Mouse (Mus musculus) forebrain, embryonic 16.5 days (tissue): ENCODE results near the gene Tesc. TPM values are rescaled to one million over a fixed set of nuclear protein-coding genes. Genes with fewer than 3 reads are reported as not detected.

ENCODE experiments used
- ATAC-seq: fragments of 200-750 bp; cut with Nextera tagmentation; 2 replicates; pipeline ENCODE4 v1.8.0; 2017; ENCODE audit warnings: mild to moderate bottlenecking, moderate library complexity
- H3K27ac ChIP-seq: fragments of 300-500 bp; sonication (generic); 2 replicates; pipeline ENCODE4 v1.5.1; 2014; ENCODE audit warnings: low read length, control low read depth
- H3K27me3 ChIP-seq: fragments of 300-500 bp; sonication (generic); replicated peaks from 2 replicates; pipeline ENCODE4 v1.6.1; 2014; ENCODE audit warnings: low read length; ENCODE audit not compliant: control insufficient read depth, insufficient read depth
- H3K36me3 ChIP-seq: fragments of 300-500 bp; sonication (generic); 2 replicates; pipeline ENCODE4 v1.6.1; 2014; ENCODE audit not compliant: control insufficient read depth, insufficient read depth
- H3K4me1 ChIP-seq: fragments of 300-500 bp; sonication (generic); replicated peaks from 2 replicates; pipeline ENCODE4 v1.6.1; 2014; ENCODE audit warnings: low read length; ENCODE audit not compliant: control insufficient read depth, insufficient read depth
- H3K4me2 ChIP-seq: fragments of 300-500 bp; sonication (generic); 2 replicates; pipeline ENCODE4 v1.6.1; 2014; ENCODE audit warnings: mild to moderate bottlenecking, low read length, control low read depth
- H3K4me3 ChIP-seq: fragments of 300-500 bp; sonication (generic); replicated peaks from 2 replicates; pipeline ENCODE4 v1.5.1; 2014; ENCODE audit warnings: mild to moderate bottlenecking, low read length, control low read depth
- H3K9ac ChIP-seq: fragments of 300-500 bp; sonication (generic); replicated peaks from 2 replicates; pipeline ENCODE4 v1.6.1; 2014; ENCODE audit warnings: low read depth, low read length, control low read depth
- H3K9me3 ChIP-seq: fragments of 300-500 bp; sonication (generic); 2 replicates; pipeline ENCODE4 v1.6.1; 2016; ENCODE audit warnings: low read length; ENCODE audit not compliant: control insufficient read depth
- WGBS: fragments of 180-500 bp; shearing (Covaris S2); extraction: QIAGEN DNeasy Blood & Tissue Kit; methylation state at CpG from one replicate; pipeline ENCODE4 v1.1.7; 2014; 5-methylcytosine and 5-hydroxymethylcytosine counted together
- polyA plus RNA-seq: library from polyadenylated mRNA; unstranded; fragments of >200 nt; fragmentation: Nextera tagmentation; extraction: Ambion mirVana; gene quantifications from 2 replicates; pipeline ENCODE4 v1.2.1, GENCODE M21; 2015

Tesc gene
- polyA plus RNA-seq, 1 experiment from 2014 or later, result 10.3 TPM

GRCm38 (mm10) chr5:118084171-118084727, 56.7 kb downstream of the Tesc start:
- peak overlapping the region; percentile 80 for H3K27ac ChIP-seq
- ATAC-seq, result peak; percentile 51
- H3K4me3 ChIP-seq, result no peak overlapping the region
- H3K9ac ChIP-seq, result peak overlapping the region; percentile 41
- H3K27me3 ChIP-seq, result no peaks in the 10 kb centered on the region
- no peak overlapping the region for H3K4me2 ChIP-seq
- 30% methylated on average over 10 of the region's 10 CpGs for whole genome bisulfite sequencing
- peaks cover 61% of the 10 kb centered on the region for H3K4me1 ChIP-seq
- H3K9me3 ChIP-seq, result no peaks in the 10 kb centered on the region
- no peaks in the 10 kb centered on the region for H3K36me3 ChIP-seq

- H3K9me3 ChIP-seq, result no peaks in the 10 kb centered on the region
- 51% methylated on average over 7 of the region's 7 CpGs for WGBS
- H3K4me2 ChIP-seq, result no peak overlapping the region
- H3K27me3 ChIP-seq, result no peaks in the 10 kb centered on the region
- no peak overlapping the region; the same call in 1 of the 2 replicates for H3K27ac ChIP-seq
- peaks cover 61% of the 10 kb centered on the region for H3K4me1 ChIP-seq
- H3K4me3 ChIP-seq, result no peak overlapping the region
- no peaks in the 10 kb centered on the region for H3K36me3 ChIP-seq
- H3K9ac ChIP-seq, result no peak overlapping the region
- no peak for ATAC-seq
These were observed 57.8 kb downstream of the Tesc start for GRCm38 (mm10) chr5:118085313-118085712.

- H3K4me3 ChIP-seq, result no peak overlapping the region
These were observed 59.4 kb downstream of the Tesc start for GRCm38 (mm10) chr5:118086956-118087355.

GRCm38 (mm10) chr5:118089102-118089501, 61.6 kb downstream of the Tesc start:
- peaks cover 7% of the 10 kb centered on the region for H3K36me3 ChIP-seq
- WGBS, result 18% methylated on average over 7 of the region's 7 CpGs
- no peak overlapping the region for H3K4me3 ChIP-seq
- H3K27me3 ChIP-seq, result no peaks in the 10 kb centered on the region
- ATAC-seq, result peak; percentile 81
- H3K27ac ChIP-seq, result peak overlapping the region; percentile 69; the same call in 1 of the 2 replicates
- peaks cover 36% of the 10 kb centered on the region for H3K4me1 ChIP-seq
- no peak overlapping the region for H3K4me2 ChIP-seq
- H3K9me3 ChIP-seq, result no peaks in the 10 kb centered on the region
- H3K9ac ChIP-seq, result no peak overlapping the region

More at GRCm38 (mm10) chr5:118086956-118087355, 59.4 kb downstream of the Tesc start:
- Histone ChIP-seq H3K27me3 (no peaks in the 10 kb centered on the region), H3K9me3 (no peaks in the 10 kb centered on the region), H3K36me3 (peaks cover 7% of the 10 kb centered on the region), H3K4me1 (peaks cover 55% of the 10 kb centered on the region), H3K9ac (no peak overlapping the region), H3K27ac (no peak overlapping the region), H3K4me2 (no peak overlapping the region)
- 70% methylated on average over 7 of the region's 7 CpGs for WGBS
- no peak for ATAC-seq

- no peak overlapping the region for H3K4me3 ChIP-seq
- WGBS, result 94% methylated on average over 6 of the region's 6 CpGs
- no peaks in the 10 kb centered on the region for H3K27me3 ChIP-seq
- ATAC-seq, result no peak
- peaks cover 26% of the 10 kb centered on the region for H3K4me1 ChIP-seq
- peak overlapping the region; percentile 69; the same call in 1 of the 2 replicates for H3K27ac ChIP-seq
- peaks cover 7% of the 10 kb centered on the region for H3K36me3 ChIP-seq
- H3K9me3 ChIP-seq, result no peaks in the 10 kb centered on the region
- no peak overlapping the region for H3K4me2 ChIP-seq
- no peak overlapping the region for H3K9ac ChIP-seq
These were observed 62.6 kb downstream of the Tesc start for GRCm38 (mm10) chr5:118090101-118090500.

- no peak overlapping the region for H3K4me2 ChIP-seq
- H3K36me3 ChIP-seq, result peaks cover 7% of the 10 kb centered on the region
- H3K9ac ChIP-seq, result no peak overlapping the region
- H3K27me3 ChIP-seq, result no peaks in the 10 kb centered on the region
- H3K4me3 ChIP-seq, result no peak overlapping the region
- H3K9me3 ChIP-seq, result no peaks in the 10 kb centered on the region
- ATAC-seq, result no peak
- H3K4me1 ChIP-seq, result peaks cover 22% of the 10 kb centered on the region
- H3K27ac ChIP-seq, result no peak overlapping the region
- 98% methylated on average over 2 of the region's 2 CpGs for WGBS
These were observed 63.3 kb downstream of the Tesc start for GRCm38 (mm10) chr5:118090837-118091236.

- H3K4me2 ChIP-seq, result no peak overlapping the region
- no peaks in the 10 kb centered on the region for H3K27me3 ChIP-seq
- H3K27ac ChIP-seq, result no peak overlapping the region
- peaks cover 7% of the 10 kb centered on the region for H3K36me3 ChIP-seq
- H3K4me1 ChIP-seq, result peaks cover 17% of the 10 kb centered on the region
- ATAC-seq, result no peak
- WGBS, result 66% methylated on average over 11 of the region's 11 CpGs
- H3K9me3 ChIP-seq, result no peaks in the 10 kb centered on the region
- no peak overlapping the region for H3K9ac ChIP-seq
- no peak overlapping the region for H3K4me3 ChIP-seq
These were observed 65.9 kb downstream of the Tesc start for GRCm38 (mm10) chr5:118093321-118094035.

- Histone ChIP-seq H3K27ac (no peak overlapping the region), H3K9me3 (no peaks in the 10 kb centered on the region), H3K4me1 (peaks cover 17% of the 10 kb centered on the region), H3K36me3 (peaks cover 7% of the 10 kb centered on the region), H3K27me3 (no peaks in the 10 kb centered on the region), H3K9ac (no peak overlapping the region), H3K4me3 (no peak overlapping the region), H3K4me2 (no peak overlapping the region)
- WGBS, result 79% methylated on average over 11 of the region's 11 CpGs
- ATAC-seq, result no peak
These were observed 67.9 kb downstream of the Tesc start for GRCm38 (mm10) chr5:118095433-118095832.

GRCm38 (mm10) chr5:118095849-118096248, 68.3 kb downstream of the Tesc start:
- H3K4me2 ChIP-seq, result no peak overlapping the region
- peaks cover 6% of the 10 kb centered on the region for H3K36me3 ChIP-seq
- no peaks in the 10 kb centered on the region for H3K9me3 ChIP-seq
- no peak overlapping the region for H3K27ac ChIP-seq
- WGBS, result 93% methylated on average over 4 of the region's 4 CpGs
- ATAC-seq, result no peak
- H3K9ac ChIP-seq, result no peak overlapping the region
- no peaks in the 10 kb centered on the region for H3K27me3 ChIP-seq
- H3K4me3 ChIP-seq, result no peak overlapping the region
- peaks cover 19% of the 10 kb centered on the region for H3K4me1 ChIP-seq
